ENCODE assay signal across 21 mouse cellular contexts in genomic region chr11:50704511-50704910, GRCm38 (mm10).
DNase-seq lines count a peak whose midpoint lies in the region.
"Had no signal": no experiment of that assay in that cellular context is flagged by ENCODE, and none has a peak within 500 bp of the region (broad histone marks: within the 10 kb centered on the region; RNA-seq: fewer than 3 reads in every experiment).

No protein-coding gene starts in this region.

- DNase-seq in heart, adult 11 months, result peak; percentile 36
- DNase-seq in heart, postnatal 14 days, result no peak
- DNase-seq in 3T3-L1 (ENCODE audit: low read depth, low spot score), result peak; percentile 54
- DNase-seq in Muller cell, postnatal 12 days (ENCODE audit: inconsistent ontology term), result peak; percentile 6
- DNase-seq in NIH3T3 (ENCODE audit: low read depth), result peak; percentile 63
- DNase-seq in MN1 (ENCODE audit: low spot score), result no peak
- DNase-seq in frontal cortex, adult 2 months (ENCODE audit: extremely low spot score in 1 of 2, low spot score in 1 of 2), result no peak
- no peak for DNase-seq in cerebellum, postnatal 14 days
- DNase-seq: adrenal gland, adult 2 months; adrenal gland, adult 8-10 months; adrenal gland, postnatal 10 days; adrenal gland, postnatal 14 days; adrenal gland, postnatal 25 days; adrenal gland, postnatal 36 days; B cell, adult 2 months; cerebellum, adult 11 months; cerebellum, adult 11-12 months; cerebellum, adult 18-20 months; cerebellum, adult 2 months; cerebellum, adult 8-10 months; cerebellum, adult 9-10 months had no signal

- intact Hi-C loops in heart, postnatal 14 days (cut with DNase I), result no loop called here

Comparison
In these comparisons a context has a peak if more than half of its experiments do, and no peak if none do; other contexts are left out.
1. DNase-seq: peak in heart, adult 11 months (single experiment), 3T3-L1 (single experiment), Muller cell, postnatal 12 days (single experiment) and NIH3T3 (single experiment); none in heart, postnatal 14 days (0 of 2), MN1 (single experiment), frontal cortex, adult 2 months (0 of 2) and cerebellum, postnatal 14 days (0 of 2).